Mouse (Mus musculus) splenic B cell, adult 2 months (primary cell): ENCODE results near the gene Gm20605.

Experiments
- DNase-seq: peaks from one replicate; pipeline ENCODE4 v3.0.0-alpha.2; 2011; ENCODE audit warnings: low read depth, low spot score
- H3K27me3 ChIP-seq: 2 replicates; pipeline ENCODE4 v1.6.1; 2012; ENCODE audit warnings: mild to moderate bottlenecking, low read length, moderate library complexity, mixed read lengths; ENCODE audit not compliant: control insufficient read depth, poor library complexity, insufficient read depth, severe bottlenecking
- H3K36me3 ChIP-seq: 2 replicates; pipeline ENCODE4 v1.6.1; 2012; ENCODE audit warnings: mild to moderate bottlenecking, low read length, moderate library complexity, mixed read lengths; ENCODE audit not compliant: control insufficient read depth, poor library complexity, insufficient read depth, severe bottlenecking

Gm20605 gene

DNA sequence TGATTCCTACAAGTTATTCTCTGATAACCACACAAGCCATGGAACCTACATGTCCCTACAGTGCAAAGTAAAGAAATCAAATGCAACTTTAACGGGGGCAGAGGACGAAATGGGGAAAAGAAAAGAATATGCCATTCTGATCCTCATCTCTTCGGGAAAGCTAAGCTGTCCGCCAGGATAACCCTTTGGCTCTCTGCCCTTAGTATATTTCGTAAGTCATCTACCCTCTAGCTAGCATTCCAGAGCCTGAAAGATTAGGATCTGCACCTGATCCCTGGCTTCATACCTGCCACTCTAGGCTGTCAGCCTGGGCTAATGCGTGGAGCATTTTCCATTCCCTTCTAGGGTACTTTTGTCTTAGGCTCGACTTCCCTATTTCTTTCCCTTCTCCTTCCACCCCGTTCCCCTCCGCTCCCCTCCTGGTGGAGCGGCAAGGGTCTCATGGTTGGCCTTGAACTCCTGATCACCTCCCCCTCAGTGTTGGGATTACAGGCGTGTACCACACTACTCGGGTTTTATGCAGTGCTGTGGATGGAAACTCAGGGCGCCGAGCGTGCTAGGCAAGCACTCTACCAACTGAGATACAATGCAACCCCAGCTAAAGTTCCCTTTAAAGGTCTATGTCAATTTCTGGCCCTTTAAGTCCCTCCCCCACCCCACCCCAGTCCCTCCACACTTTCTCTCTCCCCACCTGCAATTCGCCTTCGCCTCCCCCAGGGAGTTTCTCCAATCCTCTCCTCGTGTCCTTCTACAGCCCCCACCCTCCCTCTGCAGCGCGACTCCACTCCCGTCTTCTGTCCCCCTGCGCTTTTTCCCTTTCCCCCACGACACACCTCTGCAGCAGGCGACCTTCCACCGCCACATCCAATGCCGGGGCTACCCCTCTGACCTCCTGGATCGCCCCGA, 54.7 kb downstream of the Gm20605 start:
- no peaks in the 10 kb centered on the region for H3K36me3 ChIP-seq
- H3K27me3 ChIP-seq: no peaks in the 10 kb centered on the region
- DNase-seq: peak; percentile 47

DNA sequence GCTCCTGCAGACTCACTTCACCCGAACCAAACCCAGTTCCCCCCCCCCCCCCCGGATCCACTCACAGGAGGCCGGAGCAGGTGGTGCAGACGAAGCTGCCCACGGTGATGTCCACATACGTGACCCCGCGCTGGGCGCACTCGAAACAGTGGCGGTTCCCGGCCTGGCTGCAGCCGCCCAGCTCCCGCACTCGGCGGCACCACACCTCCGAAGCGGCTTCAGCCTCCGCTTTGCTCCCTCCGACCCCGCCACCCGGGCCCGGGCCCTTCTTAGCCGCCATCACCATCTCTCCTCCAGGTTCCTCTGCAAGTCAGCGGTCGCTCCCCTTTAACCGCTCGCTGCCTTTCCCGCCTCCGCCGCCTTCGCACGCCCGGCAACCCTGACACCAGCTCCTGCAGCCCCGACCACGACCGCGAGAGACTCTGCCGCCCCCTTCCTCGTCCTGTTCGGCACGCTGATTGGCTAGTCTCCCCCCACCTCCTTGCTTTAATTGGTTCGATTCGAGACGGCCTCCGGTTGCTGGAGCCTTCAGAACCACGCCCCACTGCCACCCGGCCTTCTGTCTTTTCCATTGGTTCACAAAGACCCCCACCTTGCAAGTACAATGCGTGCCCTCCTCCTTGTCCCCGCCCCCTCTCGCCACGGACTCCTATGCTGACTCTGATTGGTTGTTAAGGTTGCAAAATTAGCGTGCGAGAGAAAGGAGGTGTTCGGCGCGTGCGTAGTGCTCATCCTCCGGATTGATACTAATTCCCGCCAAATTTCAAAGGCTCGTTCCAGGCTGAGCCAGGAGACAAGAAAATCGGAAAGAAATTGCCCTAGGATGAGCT, 55.5 kb downstream of the Gm20605 start, which contains the start of gene Agfg2:
Agfg2 (minus strand) TSS at position 433 of the 830 bp plus-strand sequence.
- DNase-seq: peak; percentile 99
- H3K27me3 ChIP-seq: no peaks in the 10 kb centered on the region
- H3K36me3 ChIP-seq: no peaks in the 10 kb centered on the region

DNA sequence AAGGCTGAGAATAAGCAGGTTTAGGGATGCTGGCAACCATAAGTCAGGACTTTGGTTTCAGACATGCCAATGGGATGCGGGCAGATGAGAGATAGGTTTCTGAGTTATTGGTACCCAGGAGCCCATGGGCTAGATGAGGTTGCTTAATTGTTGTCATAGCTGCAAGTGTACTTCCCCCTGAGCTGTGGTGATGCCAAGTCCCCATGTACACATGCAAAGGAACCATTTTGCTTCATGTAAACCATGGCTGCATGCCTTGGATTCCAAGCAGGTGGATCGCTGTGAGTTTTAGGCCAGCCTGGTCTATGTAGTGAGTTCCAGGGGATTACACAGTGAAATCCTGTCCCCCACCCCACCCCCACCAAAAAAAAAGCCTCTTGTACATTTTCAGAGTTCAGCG, 56.7 kb downstream of the Gm20605 start:
- DNase-seq: no peak
- no peaks in the 10 kb centered on the region for H3K27me3 ChIP-seq
- H3K36me3 ChIP-seq: no peaks in the 10 kb centered on the region

DNA sequence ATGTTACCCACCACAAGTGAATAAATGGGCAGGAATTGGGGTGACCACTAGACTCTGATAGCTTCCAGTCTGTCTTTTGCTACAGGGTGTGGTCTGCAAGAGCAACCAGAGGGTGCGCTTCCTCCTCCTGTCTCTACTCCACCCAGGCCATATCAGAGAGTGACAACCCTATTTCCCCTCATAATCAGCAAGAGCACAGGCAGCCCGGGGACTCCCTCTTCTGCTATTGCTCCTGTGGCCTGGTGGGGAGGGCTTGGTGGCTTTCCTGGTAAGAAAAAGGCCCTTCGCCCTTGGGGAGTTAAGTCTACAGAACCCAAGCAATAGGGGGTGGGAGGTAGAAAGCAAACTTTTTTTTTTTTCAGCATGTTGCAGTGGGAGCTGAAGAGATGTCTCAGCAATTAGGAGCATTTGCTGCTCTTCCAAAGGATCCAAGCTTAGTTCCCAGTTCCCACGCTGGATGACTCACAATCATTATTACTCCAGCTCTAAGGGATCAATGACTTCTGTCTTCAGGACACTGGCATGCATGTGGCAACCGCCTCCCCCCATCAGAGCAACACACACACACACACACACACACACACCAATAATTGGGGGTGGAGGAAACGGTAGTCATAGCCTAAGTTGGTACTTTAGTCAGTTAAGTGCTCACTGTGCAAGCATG, 57.3 kb downstream of the Gm20605 start:
- H3K36me3 ChIP-seq: no peaks in the 10 kb centered on the region
- peak; percentile 49 for DNase-seq
- H3K27me3 ChIP-seq: no peaks in the 10 kb centered on the region

DNA sequence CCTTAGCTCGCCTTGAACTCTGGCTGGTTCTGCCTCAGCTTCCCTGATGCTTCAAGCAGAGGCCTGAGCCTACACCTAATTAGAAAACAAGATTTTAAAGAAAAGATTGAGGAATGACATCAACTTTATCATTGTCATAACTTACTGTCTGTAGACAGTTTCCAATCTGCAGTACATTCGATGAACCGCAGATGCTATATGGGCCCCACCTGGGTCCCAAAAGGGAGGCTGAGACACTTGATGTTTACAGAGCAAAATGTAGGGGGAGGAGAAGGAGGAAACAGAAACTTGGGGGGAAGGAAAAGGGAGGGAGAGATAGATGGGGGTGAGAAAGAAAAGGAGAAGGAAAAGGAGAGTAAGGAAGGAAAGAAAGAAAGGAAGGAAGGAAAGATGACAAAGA, 61.0 kb downstream of the Gm20605 start:
- no peak for DNase-seq
- Histone ChIP-seq H3K36me3 (no peaks in the 10 kb centered on the region), H3K27me3 (no peaks in the 10 kb centered on the region)

DNA sequence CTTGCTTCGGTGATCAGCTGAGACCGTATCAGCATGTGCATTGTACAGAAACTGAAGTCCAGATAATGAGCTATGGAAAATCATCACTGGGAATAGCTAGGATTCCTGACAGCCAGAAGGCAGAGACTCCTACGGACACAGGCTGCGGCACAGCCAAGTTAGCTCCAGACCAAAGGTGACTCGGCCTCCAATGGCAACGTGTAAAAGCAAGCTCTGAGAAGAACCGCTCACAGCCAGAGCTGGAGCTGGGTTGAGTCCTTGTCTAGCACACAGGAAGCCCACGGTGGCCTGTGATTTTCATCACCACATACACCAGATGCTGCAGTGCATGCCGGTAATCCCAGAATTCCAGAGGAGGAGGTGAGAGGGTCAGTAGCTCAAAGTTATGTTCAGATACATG, 61.6 kb downstream of the Gm20605 start:
- DNase-seq: no peak
- no peaks in the 10 kb centered on the region for H3K36me3 ChIP-seq
- no peaks in the 10 kb centered on the region for H3K27me3 ChIP-seq

DNA sequence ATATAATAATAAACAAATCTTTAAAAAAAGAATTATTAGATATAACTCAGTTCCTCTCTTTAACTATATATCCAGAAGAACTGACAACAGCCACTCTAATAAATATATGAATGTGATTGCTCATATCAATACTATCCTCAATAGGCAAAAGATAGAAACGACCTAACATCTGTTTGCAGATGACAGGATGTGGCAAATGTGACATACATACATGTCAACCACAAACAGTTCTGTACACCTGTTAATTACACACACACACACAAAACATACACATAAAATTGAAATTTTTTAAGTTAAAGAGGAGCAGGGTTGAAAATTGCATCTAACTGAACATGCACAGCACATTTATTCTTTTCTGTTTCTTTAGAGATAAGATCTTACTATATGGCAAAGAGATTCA, 62.9 kb downstream of the Gm20605 start:
- H3K36me3 ChIP-seq: no peaks in the 10 kb centered on the region
- no peak for DNase-seq
- no peaks in the 10 kb centered on the region for H3K27me3 ChIP-seq
